Mouse (Mus musculus): ENCODE data around the gene Adamts17.

- TF ChIP-seq CTCF (IDR thresholded peaks at IDR 0.05; ENCODE audit: low read depth) (no peak), EP300 (IDR thresholded peaks at IDR 0.05; ENCODE audit: low read depth) (no peak)
These were observed 205.7 kb downstream of the Adamts17 start for GRCm38 (mm10) chr7:67045202-67045601.
